Mouse (Mus musculus) hindbrain, embryonic 16.5 days (tissue): ENCODE measurements around the gene Gatd1. TPM values are rescaled to one million over a fixed set of nuclear protein-coding genes. Genes with fewer than 3 reads are reported as not detected.

Experiments
- ATAC-seq: fragments of 200-750 bp; cut with Nextera tagmentation; 2 replicates; pipeline ENCODE4 v1.8.0; 2017; ENCODE audit warnings: moderate TSS enrichment, moderate library complexity
- H3K27ac ChIP-seq: fragments of 300-500 bp; sonication (generic); 2 replicates; pipeline ENCODE4 v1.5.1; 2014; ENCODE audit warnings: low read depth, mild to moderate bottlenecking, control low read depth, low read length, moderate library complexity
- H3K27me3 ChIP-seq: fragments of 300-500 bp; sonication (generic); replicated peaks from 2 replicates; pipeline ENCODE4 v1.6.1; 2014; ENCODE audit warnings: low read length; ENCODE audit not compliant: control insufficient read depth, insufficient read depth
- H3K36me3 ChIP-seq: fragments of 300-500 bp; sonication (generic); 2 replicates; pipeline ENCODE4 v1.6.1; 2014; ENCODE audit warnings: mild to moderate bottlenecking, low read length, moderate library complexity, mixed read lengths; ENCODE audit not compliant: control insufficient read depth, insufficient read depth
- H3K4me1 ChIP-seq: fragments of 300-500 bp; sonication (generic); 2 replicates; pipeline ENCODE4 v1.6.1; 2014; ENCODE audit warnings: low read depth, low read length; ENCODE audit not compliant: control insufficient read depth, insufficient read depth
- H3K4me2 ChIP-seq: fragments of 300-500 bp; sonication (generic); 2 replicates; pipeline ENCODE4 v1.6.1; 2014; ENCODE audit warnings: mild to moderate bottlenecking, low read length, control low read depth, moderate library complexity
- H3K4me3 ChIP-seq: fragments of 300-500 bp; sonication (generic); 2 replicates; pipeline ENCODE4 v1.5.1; 2014; ENCODE audit warnings: mild to moderate bottlenecking, low read length, control low read depth, moderate library complexity
- H3K9ac ChIP-seq: fragments of 300-500 bp; sonication (generic); 2 replicates; pipeline ENCODE4 v1.6.1; 2014; ENCODE audit warnings: low read depth, mild to moderate bottlenecking, control low read depth, low read length, moderate library complexity
- H3K9me3 ChIP-seq: fragments of 300-500 bp; sonication (generic); 2 replicates; pipeline ENCODE4 v1.6.1; 2014; ENCODE audit warnings: mild to moderate bottlenecking, low read length, moderate library complexity; ENCODE audit not compliant: control insufficient read depth
- WGBS: fragments of 180-500 bp; shearing (Covaris S2); extraction: QIAGEN DNeasy Blood & Tissue Kit; methylation state at CpG from one replicate; pipeline ENCODE4 v1.1.7; 2014; 5-methylcytosine and 5-hydroxymethylcytosine counted together
- polyA plus RNA-seq: library from polyadenylated mRNA; unstranded; fragments of >200 nt; fragmentation: Nextera tagmentation; extraction: Ambion mirVana; gene quantifications from 2 replicates; pipeline ENCODE4 v1.2.1, GENCODE M21; 2015

Gatd1 gene
- polyA plus RNA-seq, 1 experiment from 2014 or later = 51.8 TPM

DNA sequence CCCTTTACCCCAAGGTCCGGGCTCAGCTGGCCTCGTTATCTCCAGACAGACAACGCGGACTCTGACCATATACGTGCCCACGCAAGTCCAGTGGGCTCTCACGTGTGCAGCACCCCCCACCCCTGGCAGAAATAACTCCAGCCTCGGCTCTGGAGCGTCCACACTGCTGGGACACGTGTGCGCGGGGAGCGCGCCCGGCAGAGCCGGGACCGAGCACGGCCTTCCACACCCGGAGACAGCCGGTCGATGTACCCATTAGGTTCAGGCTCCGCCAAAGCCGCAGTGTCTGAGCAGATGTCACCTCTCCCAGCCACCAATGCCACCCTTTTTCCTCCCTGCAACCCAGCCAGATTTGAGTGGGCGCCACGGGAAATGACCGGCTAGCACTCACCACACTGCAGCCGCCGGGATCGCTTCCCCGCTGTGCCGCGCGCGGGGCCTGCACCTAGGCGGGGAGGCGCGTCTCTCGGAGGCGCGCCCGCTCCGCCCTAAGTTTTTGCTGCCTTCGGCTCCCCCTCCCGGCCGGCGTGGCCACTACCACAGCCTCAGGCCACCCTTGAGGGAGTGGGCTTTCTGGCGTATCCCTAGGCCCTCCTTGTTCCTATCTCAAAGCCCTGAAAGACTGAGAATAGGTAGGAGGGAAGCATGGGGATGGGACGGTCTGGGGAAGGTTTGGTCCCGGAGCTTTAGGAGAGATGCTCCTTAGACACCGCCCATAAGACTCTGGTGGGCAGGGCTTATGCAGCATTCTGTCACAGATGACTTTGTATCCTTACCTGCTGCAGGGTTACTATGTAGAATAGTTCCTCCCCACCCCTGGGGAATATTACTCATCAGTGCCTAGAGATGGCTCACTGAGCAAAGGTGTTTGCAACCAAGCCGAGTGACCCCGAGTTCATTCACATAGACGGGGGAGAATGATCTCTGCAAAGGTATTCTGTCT lies 23.5 kb upstream of the Gatd1 start, which contains the start of gene Slc25a22:
Gene Slc25a22 (minus strand): TSS at position 715 of the 943 bp plus-strand sequence.
- Histone ChIP-seq H3K9me3 (no peaks in the 10 kb centered on the region), H3K9ac (peak within 1 kb of the TSS; percentile 81), H3K27ac (peak within 1 kb of the TSS; percentile 78), H3K27me3 (no peaks in the 10 kb centered on the region), H3K36me3 (peaks cover 7% of the 10 kb centered on the region), H3K4me3 (peak within 1 kb of the TSS; percentile 62), H3K4me1 (peaks cover 25% of the 10 kb centered on the region), H3K4me2 (peak within 1 kb of the TSS; percentile 87)
- WGBS = 5% methylated on average over 53 of the region's 53 CpGs
- peak; percentile 78 for ATAC-seq

DNA sequence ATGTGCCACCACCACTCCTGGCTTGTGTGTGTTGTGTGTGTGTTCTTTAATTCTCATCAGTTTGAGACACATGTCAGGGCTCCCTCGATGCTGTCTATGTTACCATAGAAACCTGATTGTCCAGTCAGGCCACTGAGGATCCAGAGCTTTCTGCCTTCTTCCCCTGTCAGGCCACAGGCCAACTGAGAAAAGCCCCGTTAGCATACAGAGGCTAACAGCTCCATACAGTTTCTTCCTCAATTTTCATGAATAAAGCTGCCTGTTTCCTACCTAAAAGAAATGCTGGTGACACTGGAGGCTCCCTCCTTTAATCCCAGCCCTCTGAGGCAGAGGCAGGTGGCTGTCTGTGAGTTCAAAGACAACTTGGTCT lies 22.6 kb upstream of the Gatd1 start:
- H3K27ac ChIP-seq = no peak overlapping the region; the same call in 1 of the 2 replicates
- H3K4me3 ChIP-seq = peak overlapping the region; percentile 62
- H3K9ac ChIP-seq = peak overlapping the region; percentile 81
- no peaks in the 10 kb centered on the region for H3K27me3 ChIP-seq
- H3K4me1 ChIP-seq = peaks cover 25% of the 10 kb centered on the region
- peaks cover 15% of the 10 kb centered on the region for H3K36me3 ChIP-seq
- H3K4me2 ChIP-seq = peak overlapping the region; percentile 87
- no peak for ATAC-seq
- WGBS = 46% methylated on average over 2 of the region's 2 CpGs
- H3K9me3 ChIP-seq = no peaks in the 10 kb centered on the region

DNA sequence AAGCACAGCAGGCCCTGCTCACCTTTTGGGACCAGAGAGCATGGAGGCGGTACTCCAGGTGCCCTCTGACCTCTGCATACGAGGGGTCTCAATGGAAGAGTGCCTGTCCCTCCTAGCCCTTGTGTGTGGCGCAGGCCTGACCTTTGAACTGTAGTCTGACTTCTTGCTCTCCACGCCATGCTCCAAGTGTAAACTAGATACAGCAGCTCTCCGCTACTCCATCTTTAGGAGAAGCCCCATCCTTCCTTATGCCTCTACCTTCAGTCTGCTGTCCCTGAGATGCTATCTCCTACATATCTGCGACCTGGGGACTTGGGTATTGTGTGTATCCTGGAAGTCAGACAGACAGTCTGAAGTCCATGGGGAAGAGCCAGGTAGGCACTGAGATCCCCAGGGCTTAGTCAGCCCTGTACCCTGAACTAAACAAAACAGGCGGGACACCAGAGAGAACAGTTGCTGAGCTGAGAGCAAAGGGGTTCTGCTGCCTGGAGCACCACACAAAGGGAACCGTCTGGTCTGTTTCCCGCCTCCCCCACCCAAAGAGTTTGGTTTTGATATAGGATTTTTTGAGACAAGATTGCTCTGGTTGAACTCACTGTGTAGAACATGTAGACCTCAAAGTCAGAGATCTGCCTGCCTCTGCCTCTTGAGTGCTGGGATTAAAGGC lies 22.1 kb upstream of the Gatd1 start:
- peaks cover 19% of the 10 kb centered on the region for H3K36me3 ChIP-seq
- no peaks in the 10 kb centered on the region for H3K27me3 ChIP-seq
- H3K9me3 ChIP-seq = no peaks in the 10 kb centered on the region
- ATAC-seq = no peak
- H3K4me3 ChIP-seq = peak overlapping the region; percentile 62
- H3K4me2 ChIP-seq = peak overlapping the region; percentile 87
- WGBS = 70% methylated on average over 9 of the region's 9 CpGs
- H3K4me1 ChIP-seq = peaks cover 25% of the 10 kb centered on the region
- H3K27ac ChIP-seq = no peak overlapping the region
- H3K9ac ChIP-seq = no peak overlapping the region

DNA sequence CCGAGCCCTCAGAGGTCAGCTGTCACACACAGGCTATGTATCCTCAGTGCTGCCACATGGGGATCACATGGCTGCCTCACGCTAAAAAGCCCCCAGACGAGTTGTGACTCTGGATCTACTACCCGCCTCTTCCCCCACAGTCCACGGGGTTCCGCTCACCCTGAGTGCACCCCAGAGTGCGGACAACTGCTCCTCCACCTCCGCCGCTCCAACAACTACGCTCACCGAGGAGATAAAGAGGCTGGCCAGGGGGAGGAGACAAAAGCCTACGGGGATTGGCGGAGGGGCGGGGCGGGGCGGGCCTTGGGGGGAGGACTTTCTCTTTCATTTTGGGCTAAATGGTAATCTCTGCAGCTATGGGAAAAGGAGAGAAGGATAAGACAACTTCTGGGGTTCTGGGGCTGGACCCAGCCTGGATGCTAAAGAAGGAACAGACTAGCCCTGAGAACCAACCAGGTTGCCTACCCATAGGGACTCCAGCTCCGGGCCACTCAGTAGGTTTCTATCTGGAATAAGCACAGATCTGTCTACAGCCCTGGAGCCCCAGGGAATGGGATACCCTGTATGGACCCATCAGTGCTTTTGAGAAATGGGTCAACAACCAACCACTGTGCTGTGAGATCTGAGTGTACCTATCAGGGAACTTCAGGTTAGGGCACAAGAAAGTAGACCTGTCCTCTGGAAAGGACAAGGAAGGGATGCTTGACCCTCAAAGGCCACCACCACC lies 21.4 kb upstream of the Gatd1 start:
- H3K9ac ChIP-seq = peak overlapping the region; percentile 80
- peak overlapping the region; percentile 58 for H3K4me3 ChIP-seq
- peak overlapping the region; percentile 80 for H3K4me2 ChIP-seq
- no peaks in the 10 kb centered on the region for H3K9me3 ChIP-seq
- no peak for ATAC-seq
- peak overlapping the region; percentile 75 for H3K27ac ChIP-seq
- 4% methylated on average over 17 of the region's 17 CpGs for WGBS
- H3K27me3 ChIP-seq = no peaks in the 10 kb centered on the region
- peaks cover 23% of the 10 kb centered on the region for H3K36me3 ChIP-seq
- H3K4me1 ChIP-seq = peaks cover 25% of the 10 kb centered on the region

DNA sequence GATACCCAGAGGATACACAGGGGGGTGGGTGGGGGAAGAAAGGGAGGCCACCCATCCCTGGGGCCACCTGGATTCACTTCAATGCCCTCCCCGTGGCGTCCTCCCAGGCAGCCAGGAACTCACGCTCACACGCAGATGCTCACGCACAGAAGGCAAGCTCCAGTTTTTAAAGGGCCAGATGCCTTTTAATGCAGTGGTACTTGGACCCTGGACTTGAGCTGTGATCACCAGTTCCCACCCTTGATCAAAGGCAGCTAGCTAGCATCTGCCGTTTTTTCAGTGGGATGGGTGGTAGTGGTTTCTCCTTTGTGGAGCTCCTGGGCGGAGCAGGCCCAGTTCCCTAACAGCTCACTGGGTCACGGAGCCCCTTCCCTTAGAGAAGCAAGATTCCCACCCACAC lies 20.5 kb upstream of the Gatd1 start:
- peak overlapping the region; percentile 80 for H3K4me2 ChIP-seq
- H3K9ac ChIP-seq = peak overlapping the region; percentile 80
- ATAC-seq = peak; percentile 24
- peak overlapping the region; percentile 75 for H3K27ac ChIP-seq
- no peaks in the 10 kb centered on the region for H3K27me3 ChIP-seq
- H3K36me3 ChIP-seq = peaks cover 23% of the 10 kb centered on the region
- H3K4me3 ChIP-seq = peak overlapping the region; percentile 58
- WGBS = 10% methylated on average over 8 of the region's 8 CpGs
- no peaks in the 10 kb centered on the region for H3K9me3 ChIP-seq
- H3K4me1 ChIP-seq = peaks cover 31% of the 10 kb centered on the region

DNA sequence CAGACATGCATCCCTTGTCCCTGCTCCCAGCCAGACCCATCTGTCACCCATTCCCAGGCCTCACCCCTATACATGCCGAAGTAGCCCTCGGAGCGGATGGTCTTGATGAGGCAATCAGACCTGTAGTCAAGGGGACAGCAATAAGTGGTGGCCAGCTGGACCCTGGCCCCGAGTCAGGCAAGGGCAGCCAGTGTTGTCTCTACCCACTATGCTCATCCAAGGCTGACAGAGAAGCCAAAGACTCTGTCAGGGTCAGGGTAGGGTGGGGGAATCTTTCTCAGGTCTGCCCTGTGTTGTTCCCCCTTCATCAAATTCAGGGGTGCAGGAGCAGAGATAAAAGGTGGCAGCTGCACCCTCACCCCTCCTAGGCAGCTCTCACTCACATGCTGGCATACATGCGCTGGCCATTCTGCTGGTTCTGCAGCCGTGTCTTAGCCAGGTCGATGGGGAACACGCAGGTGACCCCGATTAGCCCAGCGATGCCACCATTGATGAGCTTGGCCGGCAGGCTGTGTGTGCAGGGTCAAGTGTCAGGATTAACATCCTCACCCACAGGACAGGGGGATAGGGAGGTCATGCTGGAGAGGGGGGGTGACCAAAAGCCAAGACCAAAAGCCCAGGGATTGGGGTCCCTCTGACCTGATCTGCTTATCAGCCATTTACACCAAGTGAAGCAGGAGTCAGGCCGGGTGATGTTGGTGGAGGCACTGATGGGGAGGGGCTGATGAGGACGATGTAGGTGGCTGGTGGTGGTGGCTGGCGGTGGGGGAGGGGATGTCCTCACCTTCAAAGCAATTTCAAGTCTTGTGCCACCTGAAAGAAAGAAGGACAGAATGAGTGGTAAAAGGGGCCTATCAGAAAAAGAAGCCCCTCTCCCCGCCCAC lies 19.8 kb upstream of the Gatd1 start:
- Histone ChIP-seq H3K9ac (peak overlapping the region; percentile 80), H3K4me1 (peaks cover 33% of the 10 kb centered on the region), H3K4me2 (peak overlapping the region; percentile 80), H3K9me3 (no peaks in the 10 kb centered on the region), H3K4me3 (peak overlapping the region; percentile 58), H3K27ac (peak overlapping the region; percentile 75), H3K27me3 (no peaks in the 10 kb centered on the region), H3K36me3 (peaks cover 23% of the 10 kb centered on the region)
- no peak for ATAC-seq
- WGBS = 76% methylated on average over 15 of the region's 15 CpGs

DNA sequence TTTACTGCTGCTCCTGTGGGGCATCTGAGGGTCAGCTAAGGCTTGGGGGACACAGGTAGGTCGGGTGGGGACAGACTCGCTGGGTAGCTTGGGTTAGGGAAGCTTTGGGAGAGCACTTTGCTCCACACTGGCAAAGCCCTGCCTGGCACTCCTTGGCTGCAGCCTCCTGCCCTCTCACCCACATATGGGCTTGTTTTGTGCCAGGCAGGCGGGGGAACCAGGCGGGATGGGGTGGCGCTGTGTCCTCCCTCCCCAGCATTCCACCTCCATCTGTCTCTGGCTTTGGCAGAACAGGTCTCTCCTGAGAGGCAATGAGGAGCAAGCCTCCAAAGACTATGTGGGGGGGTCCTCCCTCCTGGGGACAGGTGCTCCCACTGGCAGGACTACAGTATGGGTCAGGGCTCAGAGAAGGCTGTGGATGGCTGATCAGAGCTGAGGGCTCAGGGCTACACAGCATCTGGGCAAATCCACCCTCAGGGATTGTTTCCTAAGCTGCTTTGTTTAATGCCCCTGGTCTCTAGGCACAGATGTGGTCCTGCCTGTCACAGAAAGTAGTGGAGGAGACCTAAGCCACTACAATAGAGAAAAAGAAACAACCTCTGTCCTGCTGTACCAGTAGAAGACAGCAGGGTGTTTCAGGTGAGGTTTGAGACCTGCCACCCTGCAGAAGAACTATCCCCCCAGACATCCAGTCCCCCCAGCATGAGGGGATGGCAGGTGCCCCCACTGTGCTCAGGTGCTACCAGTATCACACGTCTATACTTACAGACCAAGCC lies 19.0 kb upstream of the Gatd1 start:
- no peaks in the 10 kb centered on the region for H3K27me3 ChIP-seq
- ATAC-seq = no peak
- H3K9ac ChIP-seq = 0 out of 2 replicates have a peak overlapping the region, but pooled peaks have one; percentile 23
- 83% methylated on average over 6 of the region's 6 CpGs for WGBS
- no peaks in the 10 kb centered on the region for H3K9me3 ChIP-seq
- no peak overlapping the region for H3K27ac ChIP-seq
- no peak overlapping the region; the same call in 1 of the 2 replicates for H3K4me3 ChIP-seq
- peaks cover 38% of the 10 kb centered on the region for H3K4me1 ChIP-seq
- peak overlapping the region; percentile 80 for H3K4me2 ChIP-seq
- peaks cover 23% of the 10 kb centered on the region for H3K36me3 ChIP-seq

DNA sequence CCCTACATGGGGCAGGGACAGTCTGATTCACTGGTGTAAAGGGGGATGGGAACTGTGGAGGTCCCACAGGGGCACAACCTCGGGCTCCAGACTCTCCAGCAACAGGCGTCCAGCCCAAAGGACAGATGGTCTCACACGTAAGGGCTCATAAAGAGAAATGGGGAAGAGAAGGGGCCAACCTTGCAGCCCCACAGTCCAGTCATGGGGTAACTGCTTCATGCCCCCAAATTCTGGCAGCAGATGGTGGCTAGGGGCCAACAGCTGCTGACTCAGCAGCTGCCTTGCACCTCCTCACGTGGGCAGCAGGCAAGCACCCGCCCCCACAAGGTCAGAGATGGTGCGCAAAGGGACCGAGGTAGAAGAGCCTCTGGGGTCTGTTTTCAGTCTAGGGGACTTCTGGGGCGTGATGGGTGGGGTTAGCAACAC lies 18.3 kb upstream of the Gatd1 start:
- ATAC-seq = no peak
- Histone ChIP-seq H3K4me2 (no peak overlapping the region), H3K27me3 (no peaks in the 10 kb centered on the region), H3K4me1 (peaks cover 38% of the 10 kb centered on the region), H3K9ac (no peak overlapping the region), H3K9me3 (no peaks in the 10 kb centered on the region), H3K27ac (no peak overlapping the region), H3K4me3 (no peak overlapping the region), H3K36me3 (peaks cover 26% of the 10 kb centered on the region)
- WGBS = 80% methylated on average over 8 of the region's 8 CpGs
